Mouse (Mus musculus) kidney, postnatal 10 days (tissue): ENCODE measurements around the gene Zfp451.
"Not testable (repeated sequence)": the region's sequence is repeated elsewhere in the genome, so short reads cannot be mapped to it uniquely, and the experiment has no call there.

ENCODE experiments used
- DNase-seq: peaks from one replicate; pipeline ENCODE4 v3.0.0; 2021; ENCODE audit warnings: mixed read lengths

Zfp451 gene

GRCm38 (mm10) chr1:33813868-33814794 is at the start of gene Zfp451:
Gene Zfp451, minus strand, starts transcription at chr1:33814595.
- peak; percentile 95 for DNase-seq

GRCm38 (mm10) chr1:33846807-33847206 is 32.4 kb upstream of the Zfp451 start:
- DNase-seq, result no peak

DNA sequence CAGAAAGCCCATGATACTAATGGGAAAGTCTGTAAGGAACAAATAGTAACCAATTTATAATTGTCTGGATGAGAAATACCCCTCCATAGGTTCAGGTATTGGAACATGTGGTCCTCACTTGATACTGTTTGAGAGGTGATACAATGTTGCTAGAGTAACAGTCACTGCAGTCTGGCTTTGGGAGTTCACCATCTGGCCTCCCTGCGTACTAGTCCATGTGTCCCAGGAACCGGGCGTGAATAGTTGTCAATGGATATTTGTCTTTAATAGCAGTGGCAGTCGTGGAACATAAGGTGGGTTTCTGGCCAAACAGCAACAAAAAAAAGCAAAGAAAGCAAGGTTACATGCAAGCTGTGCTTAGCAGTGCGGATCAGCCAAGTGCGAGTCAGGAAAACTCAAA is 29.4 kb upstream of the Zfp451 start:
- no peak for DNase-seq

DNA sequence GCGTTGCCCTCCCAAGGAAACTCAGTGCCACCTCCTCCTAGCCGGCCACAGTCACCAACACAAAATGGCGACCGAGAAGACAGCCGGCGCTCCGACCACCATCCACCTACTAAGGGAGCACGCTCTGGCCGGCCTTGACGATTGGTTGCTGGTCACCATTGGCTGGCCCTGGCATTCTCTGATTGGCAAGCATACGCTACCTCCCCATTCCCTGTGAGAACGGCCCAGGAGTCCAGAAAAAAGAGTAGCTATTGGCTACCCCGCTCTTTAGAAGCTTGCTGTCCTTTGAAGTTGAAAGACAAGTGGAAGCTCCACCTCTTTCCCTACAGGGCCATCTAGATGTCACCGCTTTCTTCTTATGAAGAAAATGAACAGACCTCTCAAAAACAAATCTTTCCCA is 24.6 kb upstream of the Zfp451 start:
- not testable (repeated sequence) for DNase-seq

GRCm38 (mm10) chr1:33830586-33830985 is 16.2 kb upstream of the Zfp451 start:
- no peak for DNase-seq

- DNase-seq, result no peak
Measured at GRCm38 (mm10) chr1:33817931-33818330, 3.5 kb upstream of the Zfp451 start.

- no peak for DNase-seq
Measured at GRCm38 (mm10) chr1:33813495-33813867, 914 bp downstream of the Zfp451 start.

DNA sequence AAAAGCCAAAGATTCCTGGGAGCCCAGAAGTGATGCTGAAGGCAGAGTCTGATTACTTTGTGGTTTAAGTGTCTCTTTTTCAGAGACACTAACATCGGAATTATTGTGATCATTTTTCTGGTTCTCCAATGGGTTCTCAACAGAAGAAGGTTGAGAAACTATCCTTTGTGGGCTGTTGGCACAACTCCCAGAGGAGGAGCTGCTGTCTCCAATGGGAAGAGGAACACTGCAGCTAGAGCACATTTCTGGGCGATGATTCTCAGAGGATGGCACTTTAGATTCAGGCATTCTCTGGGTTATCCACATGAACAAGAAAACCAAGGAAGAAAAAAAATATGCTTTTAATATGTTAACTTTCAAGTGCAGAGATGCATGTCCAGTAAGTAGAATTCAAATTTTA is 11.1 kb downstream of the Zfp451 start:
- no peak for DNase-seq

DNA sequence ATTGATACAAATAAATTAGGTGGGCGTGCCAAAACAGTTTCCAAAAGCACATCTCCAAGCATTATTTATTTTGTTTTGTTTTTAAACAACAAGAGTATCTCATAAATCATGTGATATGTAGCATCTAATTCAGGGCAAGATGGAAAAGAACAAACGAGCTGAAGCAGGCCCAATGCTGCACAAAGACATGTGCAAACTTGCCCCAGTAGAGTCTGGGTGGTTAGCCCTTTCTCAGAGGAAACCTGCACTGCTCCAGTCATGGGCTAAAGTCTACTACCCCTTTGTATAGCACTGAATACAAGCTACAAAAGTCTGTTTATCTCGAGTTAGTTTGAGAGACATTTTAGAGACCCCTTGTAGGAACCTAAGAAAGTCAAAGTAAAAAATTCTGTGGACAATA is 14.8 kb downstream of the Zfp451 start:
- no peak for DNase-seq

GRCm38 (mm10) chr1:33788493-33788892 is 25.9 kb downstream of the Zfp451 start:
- no peak for DNase-seq

- DNase-seq, result no peak
Measured at GRCm38 (mm10) chr1:33788072-33788471, 26.3 kb downstream of the Zfp451 start.

DNA sequence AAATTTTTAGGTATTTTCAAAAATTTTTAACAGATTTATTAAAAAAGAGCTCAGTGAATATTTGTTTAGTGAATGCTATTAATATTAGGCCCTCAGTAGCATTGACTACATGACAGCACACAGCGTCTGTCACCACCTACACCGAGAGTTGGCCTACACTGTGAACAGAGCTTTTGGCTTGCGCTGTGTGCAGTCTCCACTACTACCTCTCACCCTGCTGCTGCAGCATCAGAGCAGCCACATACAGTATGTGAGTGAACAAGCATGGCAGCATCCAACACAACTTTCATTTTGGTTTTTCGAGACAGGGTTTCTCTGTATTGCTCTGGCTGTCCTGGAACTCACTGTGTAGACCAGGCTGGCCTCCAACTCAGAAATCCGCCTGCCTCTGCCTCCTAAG is 29.8 kb downstream of the Zfp451 start:
- no peak for DNase-seq

- DNase-seq, result no peak
Measured at GRCm38 (mm10) chr1:33776175-33776611, 38.2 kb downstream of the Zfp451 start.

DNA sequence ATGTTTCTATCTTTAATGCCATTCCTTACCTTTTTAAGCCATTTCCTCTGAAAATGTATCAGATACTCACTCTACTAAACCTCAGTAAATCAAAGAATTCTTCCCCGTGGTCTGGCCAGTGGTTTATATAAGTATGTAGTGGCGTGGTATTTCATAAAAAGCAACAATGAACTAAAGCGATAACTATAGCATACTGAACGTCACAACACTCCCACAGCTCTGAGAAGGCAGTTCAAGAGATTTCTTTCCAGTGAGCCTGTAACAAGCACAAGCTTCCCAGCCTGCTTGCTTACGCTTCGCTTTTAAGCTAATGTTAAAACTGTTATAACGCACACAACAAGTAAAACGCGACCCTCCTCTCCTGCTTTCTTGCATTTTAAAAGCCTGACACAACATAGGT is 42.3 kb downstream of the Zfp451 start:
- DNase-seq, result no peak

GRCm38 (mm10) chr1:33771621-33772020 is 42.8 kb downstream of the Zfp451 start:
- no peak for DNase-seq

DNA sequence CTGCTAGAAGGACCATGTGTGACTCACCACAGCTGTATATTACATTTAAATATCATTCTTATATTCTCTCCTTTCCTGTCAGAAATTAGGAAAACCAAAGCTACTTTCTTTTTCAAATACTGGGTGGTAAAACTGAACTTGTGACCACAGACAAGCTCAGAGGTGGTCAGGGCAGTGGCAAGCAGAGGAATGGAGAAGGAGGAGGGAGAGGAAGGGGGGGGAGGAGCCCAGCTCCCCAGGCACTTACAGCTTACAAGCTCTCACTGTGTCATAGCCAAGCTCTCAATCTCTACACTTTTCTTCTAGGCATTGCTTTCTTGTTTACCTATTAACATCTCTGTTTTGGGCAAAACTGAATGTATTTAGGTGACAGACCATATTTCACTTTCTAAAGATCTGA is 45.6 kb downstream of the Zfp451 start:
- no peak for DNase-seq

GRCm38 (mm10) chr1:33768091-33768787 is 46.2 kb downstream of the Zfp451 start:
- DNase-seq, result no peak

- DNase-seq, result no peak
Measured at GRCm38 (mm10) chr1:33766520-33767508, 47.6 kb downstream of the Zfp451 start.

DNA sequence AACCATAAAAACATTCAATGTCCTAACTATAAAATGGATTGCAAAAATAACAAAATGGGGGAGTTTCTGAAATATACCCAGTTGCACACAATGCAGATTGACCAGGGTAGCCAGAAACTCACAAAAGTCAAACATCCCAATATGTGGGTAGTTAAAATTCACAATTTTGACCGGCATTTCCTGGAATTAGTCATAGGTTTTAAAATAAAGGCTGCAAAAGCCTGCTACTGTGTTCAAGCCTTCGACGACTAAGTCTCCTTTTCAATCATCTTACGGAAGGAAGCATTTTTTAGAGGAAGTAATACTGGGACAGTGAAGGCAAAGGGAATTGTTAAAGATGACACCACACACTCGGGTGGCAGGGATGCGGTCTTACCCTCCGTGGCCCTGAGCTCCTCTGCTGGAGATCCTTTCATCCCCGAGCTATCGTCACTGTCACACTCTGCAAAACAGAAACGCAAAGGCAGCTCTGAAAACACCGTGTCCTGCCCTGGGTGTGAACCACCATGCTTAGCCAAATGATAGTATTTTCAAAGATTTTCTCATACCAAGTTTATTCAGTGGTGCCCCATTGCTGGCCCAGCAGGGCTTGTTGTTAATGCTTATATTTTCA is 48.8 kb downstream of the Zfp451 start:
- DNase-seq, result no peak

- DNase-seq, result no peak
Measured at GRCm38 (mm10) chr1:33763826-33764225, 50.6 kb downstream of the Zfp451 start.

DNA sequence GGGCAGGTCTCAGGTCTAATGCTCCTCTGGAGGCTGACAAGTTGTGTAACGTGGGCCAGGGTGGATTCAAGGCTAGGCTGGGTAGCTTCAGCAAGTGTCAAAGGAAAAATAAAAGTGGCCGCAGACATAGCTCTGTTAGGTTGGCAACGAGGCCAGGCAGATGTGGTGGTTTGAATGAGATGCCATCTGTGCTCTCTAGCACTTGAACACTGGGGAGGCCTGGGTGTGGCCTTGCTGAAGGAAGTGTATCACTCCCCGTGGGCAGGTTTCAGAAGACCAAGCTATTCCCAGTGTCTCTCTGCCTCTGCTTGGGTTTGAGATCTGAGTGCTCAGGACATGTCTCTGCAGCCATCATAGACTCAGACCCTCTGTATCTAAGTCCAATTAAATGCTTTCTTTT is 55.9 kb downstream of the Zfp451 start:
- DNase-seq, result no peak

DNA sequence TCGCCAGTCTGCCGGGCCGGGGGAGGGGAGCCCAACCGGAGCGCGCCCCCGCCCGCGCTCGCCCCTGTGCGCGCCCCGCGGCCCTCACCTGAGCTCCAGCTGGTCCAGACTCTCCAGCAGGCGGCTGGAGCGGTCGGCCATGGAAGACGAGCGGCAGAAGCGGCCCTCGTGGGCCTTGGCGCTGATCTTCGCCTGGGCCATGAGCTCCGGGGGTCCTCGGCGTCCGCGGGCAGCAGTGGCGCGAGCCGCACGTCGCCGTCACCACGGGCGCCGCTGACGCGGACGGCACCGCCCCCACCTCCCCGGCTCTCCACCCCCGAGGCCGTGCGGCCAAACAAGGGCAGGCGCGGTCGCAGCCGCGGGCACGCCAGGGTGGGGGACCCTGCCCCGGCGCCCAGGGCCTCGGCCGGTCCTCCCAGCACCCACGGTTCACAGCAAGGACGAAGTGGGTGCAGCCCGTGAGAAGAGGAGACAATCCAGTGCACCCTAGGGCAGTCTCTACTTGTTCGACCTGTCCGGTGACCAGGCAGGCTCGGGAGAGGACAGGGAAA is 56.8 kb downstream of the Zfp451 start, which contains the start of gene Bag2:
Gene Bag2, minus strand, starts transcription at position 305 of the 551 bp plus-strand sequence.
- peak; percentile 79 for DNase-seq
